ENCODE assay signal across 12 mouse cellular contexts in genomic region chr7:24480121-24480941, GRCm38 (mm10). TPM values are rescaled to one million over a fixed set of nuclear protein-coding genes. Genes with fewer than 3 reads are reported as not detected.
DNase-seq lines count a peak whose midpoint lies in the region; ATAC-seq and TF ChIP-seq lines count a peak whose summit lies in the region.
"Had no signal": no experiment of that assay in that cellular context is flagged by ENCODE, and none has a peak within 500 bp of the region (broad histone marks: within the 10 kb centered on the region; RNA-seq: fewer than 3 reads in every experiment).

No protein-coding gene starts in this region.

- peak; percentile 30 to 47 for DNase-seq in cerebellum, postnatal 25 days
- no peak for DNase-seq in cerebellum, adult 8-10 months
- DNase-seq in lung, embryonic 14.5 days = no peak
- no peak for DNase-seq in lung, postnatal 25 days (ENCODE audit: low spot score)
- peak; percentile 64 for DNase-seq in telencephalon, adult 2 months (ENCODE audit: low read depth, low spot score)
- no peak for DNase-seq in embryo, embryonic 10 days (ENCODE audit: low spot score)
- DNase-seq in urinary bladder, adult 2 months (ENCODE audit: low spot score) = no peak
- DNase-seq: adrenal gland, adult 2 months; kidney, postnatal 14 days had no signal

- no peaks in the 10 kb centered on the region; the same call in 1 of the 2 replicates for H3K4me1 ChIP-seq in lung, embryonic 14.5 days (ENCODE audit: insufficient read depth)
- H3K4me1 ChIP-seq in midbrain, embryonic 12.5 days = peaks cover 49% of the 10 kb centered on the region

- WGBS in lung, embryonic 14.5 days = 43% methylated on average over 18 of the region's 18 CpGs
- 61% methylated on average over 18 of the region's 18 CpGs for WGBS in midbrain, embryonic 12.5 days

- TF ChIP-seq CTCF in lung, embryonic 14.5 days (IDR thresholded peaks at IDR 0.05; ENCODE audit: low read depth) = no peak

- H3K27me3 ChIP-seq in lung, embryonic 14.5 days (ENCODE audit: insufficient read depth, low read length) = peaks cover 29% of the 10 kb centered on the region
- H3K27me3 ChIP-seq in midbrain, embryonic 12.5 days = peaks cover 36% of the 10 kb centered on the region

- ATAC-seq in lung, embryonic 14.5 days (ENCODE audit: insufficient read depth) = no peak
- no peak for ATAC-seq in midbrain, embryonic 12.5 days (ENCODE audit: low FRiP score, low read depth)

- no peak overlapping the region for H3K27ac ChIP-seq in lung, embryonic 14.5 days (ENCODE audit: low read depth)
- H3K27ac ChIP-seq in midbrain, embryonic 12.5 days (replicated peaks) = no peak overlapping the region

- H3K9me3 ChIP-seq in lung, embryonic 14.5 days (ENCODE audit: low read depth, low read length) = no peaks in the 10 kb centered on the region
- no peaks in the 10 kb centered on the region for H3K9me3 ChIP-seq in midbrain, embryonic 12.5 days

- no peaks in the 10 kb centered on the region for H3K36me3 ChIP-seq in lung, embryonic 14.5 days (ENCODE audit: insufficient read depth)
- no peaks in the 10 kb centered on the region for H3K36me3 ChIP-seq in midbrain, embryonic 12.5 days

- no peak overlapping the region for H3K9ac ChIP-seq in lung, embryonic 14.5 days
- peak overlapping the region; percentile 24; the same call in 1 of the 2 replicates for H3K9ac ChIP-seq in midbrain, embryonic 12.5 days (replicated peaks)

- H3K4me2 ChIP-seq in lung, embryonic 14.5 days = peak overlapping the region; percentile 7; the same call in 1 of the 2 replicates
- H3K4me2 ChIP-seq in midbrain, embryonic 12.5 days (replicated peaks) = peak overlapping the region; percentile 92

- no peak overlapping the region for H3K4me3 ChIP-seq in lung, embryonic 14.5 days (ENCODE audit: low read depth, low read length)
- peak overlapping the region; percentile 89; the same call in 1 of the 2 replicates for H3K4me3 ChIP-seq in midbrain, embryonic 12.5 days
- H3K4me3 ChIP-seq: erythroblast, embryonic 14.5 days had no signal

RNA-seq across cellular contexts. Expression of gene Cadm4, which starts 1.5 kb away (rescaled TPM):
- polyA plus RNA-seq in lung, embryonic 14.5 days (2014; fragmentation: Nextera tagmentation; extraction: Ambion mirVana) = 0.34 and 0.72 TPM in 2 replicates
- polyA plus RNA-seq in midbrain, embryonic 12.5 days (2016; fragmentation: Nextera tagmentation; extraction: Ambion mirVana) = 38.8 and 43.6 TPM in 2 replicates
- 10.0 and 19.2 TPM in 2 replicates for polyA plus RNA-seq in urinary bladder, adult 2 months (2012; rRNA removed)

RNA-seq across cellular contexts. Expression of gene Plaur, which starts 18.0 kb away (rescaled TPM):
- polyA plus RNA-seq in lung, embryonic 14.5 days (2014; fragmentation: Nextera tagmentation; extraction: Ambion mirVana) = 18.1 and 20.2 TPM in 2 replicates
- polyA plus RNA-seq in midbrain, embryonic 12.5 days (2016; fragmentation: Nextera tagmentation; extraction: Ambion mirVana) = 0.60 and 1.2 TPM in 2 replicates
- 18.8 and 28.9 TPM in 2 replicates for polyA plus RNA-seq in urinary bladder, adult 2 months (2012; rRNA removed)

RNA-seq across cellular contexts. Expression of gene Zfp428, which starts 26.5 kb away (rescaled TPM):
- polyA plus RNA-seq in lung, embryonic 14.5 days (2014; fragmentation: Nextera tagmentation; extraction: Ambion mirVana) = 36.2 and 37.7 TPM in 2 replicates
- polyA plus RNA-seq in midbrain, embryonic 12.5 days (2016; fragmentation: Nextera tagmentation; extraction: Ambion mirVana) = 163 and 178 TPM in 2 replicates
- 10.0 and 10.7 TPM in 2 replicates for polyA plus RNA-seq in urinary bladder, adult 2 months (2012; rRNA removed)

RNA-seq across cellular contexts. Expression of gene Irgc1, which starts 28.2 kb away (rescaled TPM):
- polyA plus RNA-seq in lung, embryonic 14.5 days (2014; fragmentation: Nextera tagmentation; extraction: Ambion mirVana) = 0.14 TPM in 1 of 2 replicates, not detected in the other
- polyA plus RNA-seq in midbrain, embryonic 12.5 days (2016; fragmentation: Nextera tagmentation; extraction: Ambion mirVana) = not detected in 2 replicates
- polyA plus RNA-seq in urinary bladder, adult 2 months (2012; rRNA removed) = 0.03 TPM in 1 of 2 replicates, not detected in the other
- polyA plus RNA-seq: adrenal gland, adult 2 months; erythroblast, embryonic 14.5 days; liver, embryonic 16.5 days had no signal

RNA-seq across cellular contexts. Expression of gene AC161166.1, which starts 31.9 kb away (rescaled TPM):
- polyA plus RNA-seq in lung, embryonic 14.5 days (2014; fragmentation: Nextera tagmentation; extraction: Ambion mirVana) = 0.32 and 0.47 TPM in 2 replicates
- 2.1 and 2.3 TPM in 2 replicates for polyA plus RNA-seq in midbrain, embryonic 12.5 days (2016; fragmentation: Nextera tagmentation; extraction: Ambion mirVana)
- polyA plus RNA-seq in urinary bladder, adult 2 months (2012; rRNA removed) = not detected in 2 replicates
- polyA plus RNA-seq: adrenal gland, adult 2 months; erythroblast, embryonic 14.5 days; liver, embryonic 16.5 days had no signal

Comparison
In these comparisons a context has a peak if more than half of its experiments do, and no peak if none do; other contexts are left out.
1. DNase-seq: peak in cerebellum, postnatal 25 days (2 of 2) and telencephalon, adult 2 months (single experiment); none in cerebellum, adult 8-10 months (single experiment), lung, embryonic 14.5 days (single experiment), lung, postnatal 25 days (single experiment), embryo, embryonic 10 days (single experiment) and urinary bladder, adult 2 months (single experiment).